Mouse (Mus musculus) C2C12 (cell line): Measurements from ENCODE around the gene Tmcc3.

Experiments
- CEBPB ChIP-seq: IDR thresholded peaks from one replicate; pipeline ENCODE4 v1.6.1; 2011; ENCODE audit warnings: low read depth, mild to moderate bottlenecking, control low read depth, moderate library complexity
- CTCF ChIP-seq: IDR thresholded peaks from one replicate; pipeline ENCODE4 v1.5.1; 2011; ENCODE audit not compliant: control insufficient read depth, insufficient read depth, insufficient read length
- MAX ChIP-seq: IDR thresholded peaks from one replicate; pipeline ENCODE4 v1.6.1; 2011; ENCODE audit warnings: mild to moderate bottlenecking, control low read depth
- MYOD1 ChIP-seq: IDR thresholded peaks from one replicate; pipeline ENCODE4 v1.6.1; 2011; ENCODE audit warnings: low read depth; ENCODE audit not compliant: control insufficient read depth, insufficient read length
- USF1 ChIP-seq: IDR thresholded peaks from one replicate; pipeline ENCODE4 v1.6.1; 2011; ENCODE audit warnings: low read depth, mild to moderate bottlenecking, control low read depth, moderate library complexity

GRCm38 (mm10) chr10:94471487-94471886, 159.7 kb downstream of the Tmcc3 start:
- TF ChIP-seq CTCF (no peak), USF1 (no peak), CEBPB (no peak), MYOD1 (no peak), MAX (no peak)
